Mouse (Mus musculus) liver, postnatal 0 days (tissue): ENCODE results near the gene Nxpe4.

Experiments
- CTCF ChIP-seq: sonication (generic); IDR thresholded peaks from 2 replicates; pipeline ENCODE4 v1.5.1; 2016; ENCODE audit warnings: antibody characterized with exemption, low read depth
- EP300 ChIP-seq: IDR thresholded peaks from 2 replicates; pipeline ENCODE4 v1.6.1; 2016; ENCODE audit warnings: antibody characterized with exemption, low read depth, mild to moderate bottlenecking

GRCm38 (mm10) chr9:48345456-48345855 lies 183.6 kb downstream of the Nxpe4 start:
- TF ChIP-seq CTCF = no peak
- TF ChIP-seq EP300 = no peak
